Mouse (Mus musculus) small intestine, adult 2 months (tissue): Measurements from ENCODE around the gene Ston2.

Experiments
- CTCF ChIP-seq: fragments of 200-500 bp; IDR thresholded peaks from 2 replicates; pipeline ENCODE4 v1.5.1; 2012; ENCODE audit warnings: low read depth, mild to moderate bottlenecking, control low read depth, inconsistent platforms, low read length, moderate library complexity, mixed read lengths; ENCODE audit not compliant: insufficient replicate concordance, insufficient read length; ENCODE audit errors: extremely low read depth
- POLR2A ChIP-seq: fragments of 200-500 bp; IDR thresholded peaks from 2 replicates; pipeline ENCODE4 v1.6.1; 2012; ENCODE audit warnings: low read depth, mild to moderate bottlenecking, control low read depth, inconsistent platforms, low read length, moderate library complexity

- TF ChIP-seq CTCF: no peak
- no peak for TF ChIP-seq POLR2A
Measured at GRCm38 (mm10) chr12:91709634-91710033, 78.6 kb downstream of the Ston2 start.
